Mouse (Mus musculus) cerebellum, adult 2 months (tissue): ENCODE measurements around the gene Iqsec1.

Source experiments
- CTCF ChIP-seq: fragments of 200-500 bp; IDR thresholded peaks from 2 replicates; pipeline ENCODE4 v1.5.1; 2011; ENCODE audit warnings: low read depth, mild to moderate bottlenecking, control low read depth, low read length, moderate library complexity, borderline replicate concordance; ENCODE audit not compliant: insufficient read depth
- POLR2A ChIP-seq: fragments of 200-500 bp; IDR thresholded peaks from 2 replicates; pipeline ENCODE4 v1.6.1; 2011; ENCODE audit warnings: low read length, control low read depth, borderline replicate concordance; ENCODE audit not compliant: insufficient read depth

GRCm38 (mm10) chr6:90852360-90852759 is 136.1 kb downstream of the Iqsec1 start:
- no peak for TF ChIP-seq CTCF
- TF ChIP-seq POLR2A: no peak
